Mouse (Mus musculus): ENCODE measurements around the gene Rabl3. TPM values are rescaled to one million over a fixed set of nuclear protein-coding genes. Genes with fewer than 3 reads are reported as not detected.

Gene Rabl3
- polyA plus RNA-seq, 1 experiment from 2014 or later, result 14.9 TPM

GRCm38 (mm10) chr16:37514644-37515043, 25.0 kb upstream of the Rabl3 start:
- no peak overlapping the region for H3K4me3 ChIP-seq (ENCODE audit: low read depth, low read length)
- H3K27me3 ChIP-seq (ENCODE audit: insufficient read depth, low read length), result no peaks in the 10 kb centered on the region
- H3K4me1 ChIP-seq (ENCODE audit: insufficient read depth), result no peaks in the 10 kb centered on the region
- DNase-seq, result no peak
- no peak overlapping the region for H3K4me2 ChIP-seq (ENCODE audit: low read depth, low read length)
- H3K9ac ChIP-seq (replicated peaks), result no peak overlapping the region
- no peak for TF ChIP-seq CTCF (IDR thresholded peaks at IDR 0.05; ENCODE audit: low read depth)
- TF ChIP-seq EP300 (IDR thresholded peaks at IDR 0.05; ENCODE audit: low read depth), result no peak
- WGBS (ENCODE audit: insufficient replicate concordance), result 87% methylated on average over 8 of the region's 8 CpGs
- no peak for ATAC-seq
- no peaks in the 10 kb centered on the region for H3K9me3 ChIP-seq (ENCODE audit: low read length)
- H3K27ac ChIP-seq (ENCODE audit: low read depth), result no peak overlapping the region
- H3K36me3 ChIP-seq (replicated peaks; ENCODE audit: insufficient read depth, low read length), result peaks cover 28% of the 10 kb centered on the region

GRCm38 (mm10) chr16:37516376-37516993, 23.2 kb upstream of the Rabl3 start:
- peaks cover 32% of the 10 kb centered on the region for H3K36me3 ChIP-seq (replicated peaks; ENCODE audit: insufficient read depth, low read length)
- no peaks in the 10 kb centered on the region for H3K4me1 ChIP-seq (ENCODE audit: insufficient read depth)
- DNase-seq (no peak), ATAC-seq (no peak)
- 81% methylated on average over 6 of the region's 6 CpGs for WGBS (ENCODE audit: insufficient replicate concordance)
- no peaks in the 10 kb centered on the region for H3K27me3 ChIP-seq (ENCODE audit: insufficient read depth, low read length)
- no peak overlapping the region for H3K27ac ChIP-seq (ENCODE audit: low read depth)
- no peaks in the 10 kb centered on the region; the same call in 1 of the 2 replicates for H3K9me3 ChIP-seq (ENCODE audit: low read length)
- H3K9ac ChIP-seq (replicated peaks), result no peak overlapping the region
- TF ChIP-seq CTCF (IDR thresholded peaks at IDR 0.05; ENCODE audit: low read depth) (no peak), EP300 (IDR thresholded peaks at IDR 0.05; ENCODE audit: low read depth) (no peak)
- no peak overlapping the region for H3K4me2 ChIP-seq (ENCODE audit: low read depth, low read length)
- no peak overlapping the region for H3K4me3 ChIP-seq (ENCODE audit: low read depth, low read length)

- H3K9me3 ChIP-seq (ENCODE audit: low read length), result no peaks in the 10 kb centered on the region; the same call in 1 of the 2 replicates
- no peak overlapping the region for H3K4me3 ChIP-seq (ENCODE audit: low read depth, low read length)
- TF ChIP-seq CTCF (IDR thresholded peaks at IDR 0.05; ENCODE audit: low read depth) (no peak), EP300 (IDR thresholded peaks at IDR 0.05; ENCODE audit: low read depth) (no peak)
- peaks cover 39% of the 10 kb centered on the region for H3K36me3 ChIP-seq (replicated peaks; ENCODE audit: insufficient read depth, low read length)
- no peaks in the 10 kb centered on the region for H3K27me3 ChIP-seq (ENCODE audit: insufficient read depth, low read length)
- H3K4me2 ChIP-seq (ENCODE audit: low read depth, low read length), result no peak overlapping the region
- no peak overlapping the region for H3K9ac ChIP-seq (replicated peaks)
- H3K27ac ChIP-seq (ENCODE audit: low read depth), result no peak overlapping the region
- WGBS (ENCODE audit: insufficient replicate concordance), result 83% methylated on average over 4 of the region's 4 CpGs
- no peaks in the 10 kb centered on the region for H3K4me1 ChIP-seq (ENCODE audit: insufficient read depth)
- ATAC-seq (no peak), DNase-seq (no peak)
Measured at GRCm38 (mm10) chr16:37517596-37518211, 22.0 kb upstream of the Rabl3 start.

- WGBS (ENCODE audit: insufficient replicate concordance), result 72% methylated on average over 2 of the region's 2 CpGs
- H3K4me3 ChIP-seq (ENCODE audit: low read depth, low read length), result no peak overlapping the region
- no peaks in the 10 kb centered on the region for H3K4me1 ChIP-seq (ENCODE audit: insufficient read depth)
- TF ChIP-seq EP300 (IDR thresholded peaks at IDR 0.05; ENCODE audit: low read depth), result no peak
- no peak for TF ChIP-seq CTCF (IDR thresholded peaks at IDR 0.05; ENCODE audit: low read depth)
- no peak overlapping the region for H3K4me2 ChIP-seq (ENCODE audit: low read depth, low read length)
- DNase-seq (no peak), ATAC-seq (no peak)
- H3K9ac ChIP-seq (replicated peaks), result no peak overlapping the region
- peaks cover 3% of the 10 kb centered on the region for H3K9me3 ChIP-seq (ENCODE audit: low read length)
- peaks cover 42% of the 10 kb centered on the region for H3K36me3 ChIP-seq (replicated peaks; ENCODE audit: insufficient read depth, low read length)
- no peak overlapping the region for H3K27ac ChIP-seq (ENCODE audit: low read depth)
- H3K27me3 ChIP-seq (ENCODE audit: insufficient read depth, low read length), result no peaks in the 10 kb centered on the region
Measured at GRCm38 (mm10) chr16:37518662-37519061, 21.0 kb upstream of the Rabl3 start.

- Histone ChIP-seq H3K9ac (replicated peaks) (no peak overlapping the region), H3K4me2 (ENCODE audit: low read depth, low read length) (no peak overlapping the region), H3K36me3 (replicated peaks; ENCODE audit: insufficient read depth, low read length) (peaks cover 45% of the 10 kb centered on the region), H3K9me3 (ENCODE audit: low read length) (peaks cover 7% of the 10 kb centered on the region), H3K4me3 (ENCODE audit: low read depth, low read length) (no peak overlapping the region), H3K27ac (ENCODE audit: low read depth) (no peak overlapping the region), H3K27me3 (ENCODE audit: insufficient read depth, low read length) (no peaks in the 10 kb centered on the region), H3K4me1 (ENCODE audit: insufficient read depth) (no peaks in the 10 kb centered on the region)
- ATAC-seq (no peak), DNase-seq (no peak)
- TF ChIP-seq EP300 (IDR thresholded peaks at IDR 0.05; ENCODE audit: low read depth) (no peak), CTCF (IDR thresholded peaks at IDR 0.05; ENCODE audit: low read depth) (no peak)
- WGBS (ENCODE audit: insufficient replicate concordance), result 91% methylated on average over 1 of the region's 1 CpGs
Measured at GRCm38 (mm10) chr16:37519721-37520120, 20.0 kb upstream of the Rabl3 start.

- no peak overlapping the region for H3K27ac ChIP-seq (ENCODE audit: low read depth)
- H3K27me3 ChIP-seq (ENCODE audit: insufficient read depth, low read length), result no peaks in the 10 kb centered on the region
- H3K9me3 ChIP-seq (ENCODE audit: low read length), result peaks cover 7% of the 10 kb centered on the region
- no peak overlapping the region for H3K4me2 ChIP-seq (ENCODE audit: low read depth, low read length)
- H3K4me1 ChIP-seq (ENCODE audit: insufficient read depth), result no peaks in the 10 kb centered on the region
- ATAC-seq (no peak), DNase-seq (no peak)
- no peak overlapping the region for H3K9ac ChIP-seq (replicated peaks)
- 87% methylated on average over 2 of the region's 2 CpGs for WGBS (ENCODE audit: insufficient replicate concordance)
- H3K4me3 ChIP-seq (ENCODE audit: low read depth, low read length), result no peak overlapping the region
- peaks cover 44% of the 10 kb centered on the region for H3K36me3 ChIP-seq (replicated peaks; ENCODE audit: insufficient read depth, low read length)
- TF ChIP-seq CTCF (IDR thresholded peaks at IDR 0.05; ENCODE audit: low read depth) (no peak), EP300 (IDR thresholded peaks at IDR 0.05; ENCODE audit: low read depth) (no peak)
Measured at GRCm38 (mm10) chr16:37520190-37521040, 19.3 kb upstream of the Rabl3 start.
